Mouse (Mus musculus) MEL (cell line): ENCODE measurements around the gene Cyfip1. TPM values are rescaled to one million over a fixed set of nuclear protein-coding genes. Genes with fewer than 3 reads are reported as not detected.

ENCODE experiments used
- DNase-seq: peaks from one replicate; pipeline ENCODE4 v3.0.0; 2011; ENCODE audit warnings: low read depth, low spot score
- H3K27ac ChIP-seq: 2 replicates; pipeline ENCODE4 v1.5.1; 2012; ENCODE audit warnings: low read depth, mild to moderate bottlenecking, control low read depth, low read length, moderate library complexity; ENCODE audit not compliant: control insufficient read depth
- H3K27me3 ChIP-seq, 2 experiments: fragments of 150-350 bp in 1 of 2; sonication (generic) in 1 of 2; 2 replicates each; pipeline ENCODE4 v1.6.1; 2012; ENCODE audit warnings: low read length in 2 of 2, mild to moderate bottlenecking in 2 of 2, improper control_type of control experiment in 1 of 2, moderate library complexity in 1 of 2; ENCODE audit not compliant: insufficient read depth in 2 of 2, control insufficient read depth in 1 of 2
- H3K36me3 ChIP-seq, 2 experiments: 2 replicates each; pipeline ENCODE4 v1.6.1; 2012 to 2014; ENCODE audit warnings: low read length in 2 of 2, improper control_type of control experiment in 1 of 2, inconsistent platforms in 1 of 2, mild to moderate bottlenecking in 1 of 2; ENCODE audit not compliant: insufficient read depth in 2 of 2, control insufficient read depth in 1 of 2
- H3K4me1 ChIP-seq, 2 experiments: fragments of 150-350 bp in 1 of 2; sonication (generic) in 1 of 2; 2 replicates each; pipeline ENCODE4 v1.6.1; 2012; ENCODE audit warnings: low read length in 2 of 2, improper control_type of control experiment in 1 of 2, mild to moderate bottlenecking in 1 of 2; ENCODE audit not compliant: insufficient read depth in 2 of 2, control insufficient read depth in 1 of 2
- H3K4me3 ChIP-seq, 2 experiments: fragments of 150-350 bp in 1 of 2; sonication (generic) in 1 of 2; 2 replicates each; pipeline ENCODE4 v1.5.1; 2012; ENCODE audit warnings: low read depth in 2 of 2, low read length in 2 of 2, mild to moderate bottlenecking in 2 of 2, moderate library complexity in 2 of 2, control low read depth in 1 of 2, improper control_type of control experiment in 1 of 2; ENCODE audit not compliant: control insufficient read depth in 1 of 2, insufficient read depth in 1 of 2
- H3K79me2 ChIP-seq: 2 replicates; pipeline ENCODE4 v1.6.1; 2012; ENCODE audit warnings: mild to moderate bottlenecking, low read length, moderate library complexity; ENCODE audit not compliant: control insufficient read depth, poor library complexity, insufficient read depth
- H3K9ac ChIP-seq: 2 replicates; pipeline ENCODE4 v1.6.1; 2012; ENCODE audit warnings: low read depth, mild to moderate bottlenecking, control low read depth, low read length, moderate library complexity; ENCODE audit not compliant: control insufficient read depth, poor library complexity, severe bottlenecking
- H3K9me3 ChIP-seq: fragments of 150-350 bp; sonication (generic); replicated peaks from 2 replicates; pipeline ENCODE4 v1.6.1; 2012; ENCODE audit warnings: mild to moderate bottlenecking, low read length, improper control_type of control experiment, moderate library complexity; ENCODE audit not compliant: insufficient read depth
- CHD1 ChIP-seq: IDR thresholded peaks from 2 replicates; pipeline ENCODE4 v1.6.1; 2012; ENCODE audit warnings: low read depth, mild to moderate bottlenecking, inconsistent platforms, low read length, improper control_type of control experiment
- CHD2 ChIP-seq: IDR thresholded peaks from 2 replicates; pipeline ENCODE4 v1.6.1; 2011; ENCODE audit warnings: low read length, improper control_type of control experiment
- EP300 ChIP-seq, 2 experiments: IDR thresholded peaks; 2 replicates each; pipeline ENCODE4 v1.6.1; 2011; ENCODE audit warnings: improper control_type of control experiment in 2 of 2, low read length in 2 of 2, low read depth in 1 of 2, mild to moderate bottlenecking in 1 of 2
- GABPA ChIP-seq: IDR thresholded peaks from 2 replicates; pipeline ENCODE4 v1.6.1; 2012; ENCODE audit warnings: low read depth, mild to moderate bottlenecking, inconsistent platforms, low read length, improper control_type of control experiment, moderate library complexity
- GATA1 ChIP-seq: IDR thresholded peaks from 2 replicates; pipeline ENCODE4 v1.6.1; 2011; ENCODE audit warnings: low read depth, low read length, improper control_type of control experiment
- HCFC1 ChIP-seq: IDR thresholded peaks from 2 replicates; pipeline ENCODE4 v1.6.1; 2012; ENCODE audit warnings: low read depth, mild to moderate bottlenecking, inconsistent platforms, low read length, improper control_type of control experiment, moderate library complexity
- KAT2A ChIP-seq: conservative IDR thresholded peaks from 2 replicates; pipeline ENCODE4 v1.6.1; 2012; ENCODE audit warnings: low read depth, low read length, improper control_type of control experiment, inconsistent platforms
- MAFK ChIP-seq: IDR thresholded peaks from 2 replicates; pipeline ENCODE4 v1.6.1; 2011; ENCODE audit warnings: low read depth, mild to moderate bottlenecking, low read length, improper control_type of control experiment, borderline replicate concordance
- MAX ChIP-seq: IDR thresholded peaks from 2 replicates; pipeline ENCODE4 v1.6.1; 2011; ENCODE audit warnings: low read length, improper control_type of control experiment
- MAZ ChIP-seq: IDR thresholded peaks from 2 replicates; pipeline ENCODE4 v1.6.1; 2012; ENCODE audit warnings: low read depth, mild to moderate bottlenecking, inconsistent platforms, low read length, improper control_type of control experiment
- MEF2A ChIP-seq: IDR thresholded peaks from 2 replicates; pipeline ENCODE4 v1.6.1; 2014; ENCODE audit warnings: low read depth, mild to moderate bottlenecking, inconsistent platforms, low read length, improper control_type of control experiment; ENCODE audit not compliant: poor library complexity, insufficient replicate concordance, severe bottlenecking; ENCODE audit errors: extremely low read depth
- NELFE ChIP-seq: IDR thresholded peaks from 2 replicates; pipeline ENCODE4 v1.6.1; 2011; ENCODE audit warnings: low read depth, low read length, improper control_type of control experiment
- POLR2A ChIP-seq, 2 experiments: IDR thresholded peaks; 2 replicates each; pipeline ENCODE4 v1.6.1; 2011 to 2012; ENCODE audit warnings: low read length in 2 of 2, mild to moderate bottlenecking in 2 of 2, control low read depth in 1 of 2, improper control_type of control experiment in 1 of 2, low read depth in 1 of 2, moderate library complexity in 1 of 2; ENCODE audit not compliant: control insufficient read depth in 1 of 2, insufficient read depth in 1 of 2, poor library complexity in 1 of 2
- POLR2AphosphoS2 ChIP-seq: IDR thresholded peaks from 2 replicates; pipeline ENCODE4 v1.6.1; 2011; ENCODE audit warnings: low read length, improper control_type of control experiment
- SIN3A ChIP-seq: IDR thresholded peaks from 2 replicates; pipeline ENCODE4 v1.6.1; 2012; ENCODE audit warnings: low read length, improper control_type of control experiment, inconsistent platforms
- TBP ChIP-seq: IDR thresholded peaks from 2 replicates; pipeline ENCODE4 v1.8.0; 2011; ENCODE audit warnings: low read depth, low read length, improper control_type of control experiment
- TCF12 ChIP-seq: IDR thresholded peaks from 2 replicates; pipeline ENCODE4 v1.6.1; 2014; ENCODE audit warnings: low read depth, mild to moderate bottlenecking, inconsistent platforms, low read length, improper control_type of control experiment, moderate library complexity
- polyA plus RNA-seq, 2 experiments: library from polyadenylated mRNA; stranded (reverse) in 1 of 2; unstranded in 1 of 2; fragments of >175 nt in 1 of 2; fragments of >200 nt in 1 of 2; gene quantifications; 2 replicates each; pipeline versions ENCODE4 v1.2.1 to v1.2.4; 2012; ENCODE audit warnings: low replicate concordance in 2 of 2, low read depth in 1 of 2; ENCODE audit not compliant: insufficient read length in 2 of 2, insufficient read depth in 1 of 2, missing spikeins in 1 of 2
- total RNA-seq: library from RNA; depleted of rRNA; stranded (reverse); fragments of 300-350 nt; gene quantifications from 2 replicates; pipeline ENCODE4 v1.2.3, GENCODE M21; 2012

The Cyfip1 gene
- total and polyA plus RNA-seq, 3 experiments = 18.3 to 124 (median 27.6) TPM

- 0 out of 2 replicates have a peak, but pooled peaks have one; percentile 28 for TF ChIP-seq SIN3A
- TF ChIP-seq MAX = peak; percentile 20; the same call in 1 of the 2 replicates
- TF ChIP-seq TBP = no peak
- H3K27ac ChIP-seq = peak overlapping the region; percentile 36
- H3K9me3 ChIP-seq = no peaks in the 10 kb centered on the region
These were observed 48.2 kb upstream of the Cyfip1 start for GRCm38 (mm10) chr7:55793236-55793951.

GRCm38 (mm10) chr7:55793952-55794603 lies 47.5 kb upstream of the Cyfip1 start, which contains the start of gene Tubgcp5:
Tubgcp5 (plus strand) TSS chr7:55794154.
- Histone ChIP-seq H3K79me2 (peaks cover 14% of the 10 kb centered on the region), H3K4me3 (peak within 1 kb of the TSS; percentile 84 to 94), H3K9ac (peak within 1 kb of the TSS; percentile 84), H3K36me3 (peaks cover 5 to 13% of the 10 kb centered on the region in 2 experiments), H3K27ac (peak within 1 kb of the TSS; percentile 40), H3K9me3 (no peaks in the 10 kb centered on the region), H3K27me3 (no peaks in the 10 kb centered on the region), H3K4me1 (peaks cover 4 to 16% of the 10 kb centered on the region in 2 experiments)
- DNase-seq = peak; percentile 98
- TF ChIP-seq TCF12 (peak; percentile 55), POLR2AphosphoS2 (peak; percentile 78), POLR2A (IDR thresholded peaks at IDR 0.05; ENCODE audit: control insufficient read depth in 1 of 2, insufficient read depth in 1 of 2, low read depth in 1 of 2, low read length in 2 of 2, poor library complexity in 1 of 2) (peak; percentile 95 to 98), NELFE (peak; percentile 94), GABPA (no peak), TBP (peak; percentile 84), CHD2 (peak; percentile 94), CHD1 (no peak), HCFC1 (peak; percentile 81)

More at GRCm38 (mm10) chr7:55793236-55793951, 48.2 kb upstream of the Cyfip1 start:
- Histone ChIP-seq H3K79me2 (peaks cover 14% of the 10 kb centered on the region), H3K4me3 (peak overlapping the region; percentile 38 to 84), H3K9ac (peak overlapping the region; percentile 75), H3K27me3 (no peaks in the 10 kb centered on the region), H3K4me1 (peaks cover 4 to 16% of the 10 kb centered on the region in 2 experiments), H3K36me3 (peaks cover 1 to 13% of the 10 kb centered on the region in 2 experiments)
- DNase-seq = no peak

- Histone ChIP-seq H3K79me2 (peaks cover 5% of the 10 kb centered on the region), H3K9ac (no peak overlapping the region), H3K27ac (no peak overlapping the region), H3K4me1 (peaks cover 3 to 9% of the 10 kb centered on the region in 2 experiments), H3K36me3 (peaks cover 12% of the 10 kb centered on the region in 2 experiments), H3K4me3 (no peak overlapping the region), H3K27me3 (no peaks in the 10 kb centered on the region), H3K9me3 (no peaks in the 10 kb centered on the region)
- DNase-seq = no peak
- no peak for TF ChIP-seq MAFK
- no peak for TF ChIP-seq MAZ
- TF ChIP-seq GATA1 = no peak
- no peak for TF ChIP-seq GABPA
- TF ChIP-seq KAT2A = no peak
- no peak for TF ChIP-seq EP300 (IDR thresholded peaks at IDR 0.05; ENCODE audit: low read depth in 1 of 2, low read length in 2 of 2)
- no peak for TF ChIP-seq HCFC1
- no peak for TF ChIP-seq CHD2
- no peak for TF ChIP-seq MEF2A
These were observed 41.6 kb upstream of the Cyfip1 start for GRCm38 (mm10) chr7:55799981-55800380.
